Mouse (Mus musculus) myocyte (in vitro differentiated cells): Measurements from ENCODE around the gene Cldn22. TPM values are rescaled to one million over a fixed set of nuclear protein-coding genes. Genes with fewer than 3 reads are reported as not detected.

Experiments used
- H3K27me3 ChIP-seq: one replicate; pipeline ENCODE4 v1.6.1; 2011; ENCODE audit not compliant: control insufficient read depth, insufficient read depth, insufficient read length
- H3K36me3 ChIP-seq: one replicate; pipeline ENCODE4 v1.6.1; 2011; ENCODE audit not compliant: control insufficient read depth, insufficient read depth
- H3K4me2 ChIP-seq: one replicate; pipeline ENCODE4 v1.6.1; 2011; ENCODE audit warnings: low read depth, control low read depth
- H3K4me3 ChIP-seq: one replicate; pipeline ENCODE4 v1.5.1; 2011; ENCODE audit warnings: mild to moderate bottlenecking, control low read depth, moderate library complexity
- H3K79me2 ChIP-seq: one replicate; pipeline ENCODE4 v1.6.1; 2011; ENCODE audit not compliant: control insufficient read depth, insufficient read depth
- H3ac ChIP-seq: one replicate; pipeline ENCODE4 v1.6.1; 2011; ENCODE audit not compliant: control insufficient read depth, insufficient read length
- CEBPB ChIP-seq: IDR thresholded peaks from 2 replicates; pipeline ENCODE4 v1.6.1; 2011; ENCODE audit warnings: mild to moderate bottlenecking, moderate library complexity; ENCODE audit not compliant: poor library complexity, insufficient read depth, severe bottlenecking
- E2F4 ChIP-seq: IDR thresholded peaks from one replicate; pipeline ENCODE4 v1.6.1; 2011; ENCODE audit warnings: mild to moderate bottlenecking, control low read depth, moderate library complexity; ENCODE audit not compliant: insufficient read depth
- MAX ChIP-seq: IDR thresholded peaks from one replicate; pipeline ENCODE4 v1.6.1; 2011; ENCODE audit warnings: low read depth, mild to moderate bottlenecking, control low read depth
- MYOD1 ChIP-seq, 3 experiments: IDR thresholded peaks; one replicate each; pipeline ENCODE4 v1.6.1; 2011; ENCODE audit warnings: control low read depth in 2 of 3, low read depth in 2 of 3, mild to moderate bottlenecking in 2 of 3, moderate library complexity in 1 of 3; ENCODE audit not compliant: insufficient read length in 2 of 3, control insufficient read depth in 1 of 3
- MYOG ChIP-seq, 3 experiments: IDR thresholded peaks; one replicate each; pipeline ENCODE4 v1.6.1; 2011; ENCODE audit warnings: control low read depth in 2 of 3, low read depth in 2 of 3, mild to moderate bottlenecking in 2 of 3; ENCODE audit not compliant: insufficient read length in 2 of 3, control insufficient read depth in 1 of 3, insufficient read depth in 1 of 3
- POLR2A ChIP-seq: IDR thresholded peaks from one replicate; pipeline ENCODE4 v1.6.1; 2011; ENCODE audit warnings: low read depth, mild to moderate bottlenecking, control low read depth, moderate library complexity; ENCODE audit not compliant: insufficient read length
- POLR2AphosphoS2 ChIP-seq: IDR thresholded peaks from one replicate; pipeline ENCODE4 v1.6.1; 2011; ENCODE audit warnings: low read depth, control low read depth; ENCODE audit not compliant: insufficient read length
- REST ChIP-seq: IDR thresholded peaks from one replicate; pipeline ENCODE4 v1.6.1; 2011; ENCODE audit warnings: mild to moderate bottlenecking, control low read depth, moderate library complexity; ENCODE audit not compliant: insufficient read depth, insufficient read length
- SRF ChIP-seq: IDR thresholded peaks from one replicate; pipeline ENCODE4 v1.6.1; 2011; ENCODE audit warnings: low read depth; ENCODE audit not compliant: control insufficient read depth, insufficient read length
- TCF12 ChIP-seq: IDR thresholded peaks from one replicate; pipeline ENCODE4 v1.6.1; 2011; ENCODE audit warnings: mild to moderate bottlenecking, control low read depth; ENCODE audit not compliant: poor library complexity, insufficient read depth, severe bottlenecking
- TCF3 ChIP-seq: IDR thresholded peaks from one replicate; pipeline ENCODE4 v1.6.1; 2011; ENCODE audit warnings: low read depth, control low read depth; ENCODE audit not compliant: insufficient read length
- USF1 ChIP-seq: IDR thresholded peaks from one replicate; pipeline ENCODE4 v1.6.1; 2011; ENCODE audit warnings: low read depth, mild to moderate bottlenecking, control low read depth, moderate library complexity
- polyA plus RNA-seq: library from polyadenylated mRNA; unstranded; fragments of >200 nt; fragmentation: generic; extraction: Trizol; gene quantifications from one replicate; pipeline ENCODE4 v1.2.1, GENCODE M21; 2012; ENCODE audit warnings: missing spikeins

Cldn22 gene
- polyA plus RNA-seq, 1 experiment, result not detected

DNA sequence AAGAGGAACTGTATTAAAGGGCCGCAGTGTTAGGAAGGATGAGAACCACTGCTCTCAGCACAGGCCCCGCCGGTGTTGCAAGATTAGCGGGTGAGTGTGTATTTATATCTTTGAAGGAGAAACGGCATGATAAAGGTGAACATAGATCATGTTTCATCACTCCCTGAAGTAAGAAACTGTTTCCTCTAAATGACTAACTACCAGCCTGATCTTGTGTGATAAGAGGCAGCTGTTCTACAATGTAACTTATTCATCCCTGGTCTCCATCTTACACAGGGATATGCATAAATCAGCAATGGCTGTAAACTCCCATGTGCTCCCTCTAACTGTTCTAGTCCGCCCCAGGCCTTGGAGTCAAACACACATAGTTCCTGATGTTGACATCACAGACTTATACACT is 24.8 kb upstream of the Cldn22 start:
- no peak overlapping the region for H3K4me2 ChIP-seq
- no peak overlapping the region for H3ac ChIP-seq
- TF ChIP-seq SRF (no peak), TCF3 (no peak), MYOG (IDR thresholded peaks at IDR 0.05; ENCODE audit: control insufficient read depth in 1 of 3, insufficient read depth in 1 of 3, insufficient read length in 2 of 3, low read depth in 2 of 3) (no peak)
- no peaks in the 10 kb centered on the region for H3K27me3 ChIP-seq
- no peaks in the 10 kb centered on the region for H3K79me2 ChIP-seq
- H3K36me3 ChIP-seq, result no peaks in the 10 kb centered on the region
- H3K4me3 ChIP-seq, result no peak overlapping the region

DNA sequence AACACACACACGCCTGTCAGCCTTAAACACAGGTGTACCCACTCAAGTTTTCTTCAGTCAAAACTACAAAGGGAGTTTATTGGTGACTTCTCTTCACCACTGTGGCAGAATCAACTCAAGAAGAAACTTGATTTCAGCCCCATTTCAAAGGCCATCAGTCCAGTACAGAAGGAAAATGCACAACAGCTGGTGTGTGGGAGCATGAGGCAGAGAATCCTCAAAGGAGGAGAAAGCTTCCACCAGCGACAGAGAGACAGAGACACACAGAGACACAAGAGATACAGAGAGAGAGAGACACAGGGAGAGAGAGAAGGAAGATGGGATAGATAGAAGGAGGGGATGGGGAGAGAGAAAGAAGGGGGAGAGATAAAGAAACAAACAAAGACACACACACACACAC is 21.9 kb upstream of the Cldn22 start:
- H3K79me2 ChIP-seq, result no peaks in the 10 kb centered on the region
- no peaks in the 10 kb centered on the region for H3K36me3 ChIP-seq
- H3ac ChIP-seq, result no peak overlapping the region
- no peak overlapping the region for H3K4me3 ChIP-seq
- H3K4me2 ChIP-seq, result no peak overlapping the region
- TF ChIP-seq MYOD1 (IDR thresholded peaks at IDR 0.05; ENCODE audit: control insufficient read depth in 1 of 3, insufficient read length in 2 of 3, low read depth in 2 of 3) (no peak), TCF3 (no peak), POLR2AphosphoS2 (no peak), MYOG (IDR thresholded peaks at IDR 0.05; ENCODE audit: control insufficient read depth in 1 of 3, insufficient read depth in 1 of 3, insufficient read length in 2 of 3, low read depth in 2 of 3) (no peak), USF1 (no peak), REST (no peak), E2F4 (no peak), MAX (no peak), TCF12 (no peak)
- H3K27me3 ChIP-seq, result no peaks in the 10 kb centered on the region

DNA sequence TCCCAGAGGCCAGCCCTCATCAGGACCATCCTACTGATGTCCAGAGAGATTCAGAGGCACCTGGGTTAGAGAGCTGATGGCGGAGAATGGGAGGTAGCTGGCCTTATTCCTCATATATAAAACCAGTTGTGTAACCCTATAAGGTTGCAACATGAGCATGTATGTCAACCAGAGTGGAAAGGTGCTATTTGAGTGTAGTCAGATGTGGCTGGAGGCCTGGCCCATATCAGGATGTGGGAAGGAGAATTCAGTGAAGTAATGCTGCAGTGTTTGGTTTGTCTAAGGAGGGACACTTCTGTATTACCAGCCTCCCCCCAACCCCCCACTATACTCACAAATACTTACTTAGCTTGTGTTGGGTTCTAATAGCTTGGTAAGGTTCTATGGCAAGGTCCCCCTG is 20.0 kb upstream of the Cldn22 start:
- Histone ChIP-seq H3K4me2 (no peak overlapping the region), H3ac (no peak overlapping the region), H3K36me3 (no peaks in the 10 kb centered on the region), H3K27me3 (no peaks in the 10 kb centered on the region), H3K4me3 (no peak overlapping the region), H3K79me2 (no peaks in the 10 kb centered on the region)
- no peak for TF ChIP-seq USF1
- no peak for TF ChIP-seq TCF12
- no peak for TF ChIP-seq E2F4
- TF ChIP-seq TCF3, result no peak
- no peak for TF ChIP-seq MAX
- no peak for TF ChIP-seq MYOG (IDR thresholded peaks at IDR 0.05; ENCODE audit: control insufficient read depth in 1 of 3, insufficient read depth in 1 of 3, insufficient read length in 2 of 3, low read depth in 2 of 3)
- TF ChIP-seq REST, result no peak
- no peak for TF ChIP-seq POLR2A
- TF ChIP-seq SRF, result no peak
- no peak for TF ChIP-seq POLR2AphosphoS2
- no peak for TF ChIP-seq CEBPB
- no peak for TF ChIP-seq MYOD1 (IDR thresholded peaks at IDR 0.05; ENCODE audit: control insufficient read depth in 1 of 3, insufficient read length in 2 of 3, low read depth in 2 of 3)

DNA sequence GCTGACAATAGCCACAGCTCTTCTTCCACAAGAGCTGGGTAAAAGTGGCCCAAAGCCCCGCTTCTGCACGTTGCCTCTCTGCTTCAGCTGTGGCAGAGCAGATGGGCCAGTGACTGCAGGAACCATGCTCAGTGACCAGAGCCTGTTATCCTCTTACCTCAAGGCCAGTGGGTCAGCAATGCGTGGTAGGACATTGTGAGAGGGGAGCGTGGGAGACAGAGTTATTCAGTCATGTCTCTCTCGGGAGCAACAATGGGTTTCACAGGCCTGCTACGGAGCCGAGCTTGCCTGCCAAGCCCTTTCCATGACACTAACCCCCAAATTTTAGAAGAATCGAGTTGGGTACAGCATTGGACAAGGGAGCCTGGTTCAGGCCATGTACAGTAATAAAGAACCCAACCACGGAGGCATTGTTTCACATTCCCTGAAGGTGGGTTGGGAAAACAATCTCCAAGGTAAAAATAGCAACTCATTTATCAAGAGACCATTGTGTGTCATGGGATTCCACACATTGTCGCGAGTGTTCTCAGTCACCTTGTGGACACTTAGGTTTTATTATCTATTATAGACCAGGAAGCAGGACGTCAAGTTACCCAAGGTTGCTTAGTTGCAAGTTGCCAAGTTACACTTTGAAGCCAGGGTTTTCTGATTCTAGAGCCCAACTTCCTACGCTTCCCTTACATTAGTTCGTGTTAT is 14.2 kb upstream of the Cldn22 start:
- no peak overlapping the region for H3ac ChIP-seq
- no peaks in the 10 kb centered on the region for H3K36me3 ChIP-seq
- H3K79me2 ChIP-seq, result no peaks in the 10 kb centered on the region
- no peak overlapping the region for H3K4me3 ChIP-seq
- no peak overlapping the region for H3K4me2 ChIP-seq
- TF ChIP-seq MYOD1 (IDR thresholded peaks at IDR 0.05; ENCODE audit: control insufficient read depth in 1 of 3, insufficient read length in 2 of 3, low read depth in 2 of 3) (no peak), USF1 (no peak)
- H3K27me3 ChIP-seq, result no peaks in the 10 kb centered on the region

DNA sequence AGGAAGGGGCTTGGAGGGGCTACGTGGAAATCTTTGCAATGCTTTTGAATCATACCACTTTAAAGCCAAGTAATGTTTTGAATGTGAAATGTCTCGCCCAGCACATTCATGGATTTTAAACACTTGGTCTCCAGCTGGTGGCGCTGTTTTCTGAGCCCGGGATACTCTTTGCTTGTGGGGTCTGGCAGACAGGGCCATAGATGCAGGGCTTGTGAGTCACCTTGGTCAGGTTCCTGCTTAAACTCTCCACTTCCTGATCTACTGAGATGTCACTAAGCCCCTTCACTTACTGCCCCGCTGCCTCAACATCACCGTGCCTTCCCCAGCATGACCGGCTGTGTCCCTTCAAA is 13.6 kb upstream of the Cldn22 start:
- no peak overlapping the region for H3K4me2 ChIP-seq
- H3K4me3 ChIP-seq, result no peak overlapping the region
- H3K27me3 ChIP-seq, result no peaks in the 10 kb centered on the region
- TF ChIP-seq TCF3 (no peak), TCF12 (no peak), MAX (no peak), MYOD1 (IDR thresholded peaks at IDR 0.05; ENCODE audit: control insufficient read depth in 1 of 3, insufficient read length in 2 of 3, low read depth in 2 of 3) (no peak), POLR2A (no peak), REST (no peak), USF1 (no peak), E2F4 (no peak)
- H3K36me3 ChIP-seq, result no peaks in the 10 kb centered on the region
- no peaks in the 10 kb centered on the region for H3K79me2 ChIP-seq
- no peak overlapping the region for H3ac ChIP-seq

DNA sequence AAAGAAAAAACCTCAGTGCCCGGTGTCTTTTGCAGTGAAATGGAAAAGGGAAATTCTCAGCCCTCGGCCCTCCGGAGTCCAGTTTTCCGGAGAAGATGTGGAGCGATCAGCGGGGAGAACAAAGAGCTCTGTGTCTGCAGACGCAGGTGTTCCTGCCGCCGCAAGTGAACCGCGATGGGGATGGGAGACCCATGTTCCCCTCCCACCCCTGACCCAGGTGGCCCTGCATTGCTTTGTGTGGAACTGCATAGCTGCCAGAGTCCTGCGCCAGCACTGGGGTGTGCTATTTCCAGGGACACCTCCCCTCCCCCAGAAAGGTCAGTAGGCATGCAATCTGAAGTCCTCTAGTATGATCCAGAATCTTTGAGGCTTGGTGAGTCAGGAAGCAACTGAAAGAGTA is 13.1 kb upstream of the Cldn22 start:
- no peak overlapping the region for H3K4me3 ChIP-seq
- no peak overlapping the region for H3ac ChIP-seq
- no peak overlapping the region for H3K4me2 ChIP-seq
- H3K36me3 ChIP-seq, result no peaks in the 10 kb centered on the region
- no peaks in the 10 kb centered on the region for H3K27me3 ChIP-seq
- TF ChIP-seq MAX (no peak), USF1 (no peak), E2F4 (no peak), CEBPB (no peak), SRF (no peak), REST (no peak), MYOD1 (IDR thresholded peaks at IDR 0.05; ENCODE audit: control insufficient read depth in 1 of 3, insufficient read length in 2 of 3, low read depth in 2 of 3) (no peak), POLR2AphosphoS2 (no peak), TCF12 (no peak), MYOG (IDR thresholded peaks at IDR 0.05; ENCODE audit: control insufficient read depth in 1 of 3, insufficient read depth in 1 of 3, insufficient read length in 2 of 3, low read depth in 2 of 3) (no peak), POLR2A (no peak), TCF3 (no peak)
- no peaks in the 10 kb centered on the region for H3K79me2 ChIP-seq
